Mouse (Mus musculus) heart, postnatal 0 days (tissue): Measurements from ENCODE around the gene Gm42906.

Experiments
- CTCF ChIP-seq: IDR thresholded peaks from 2 replicates; pipeline ENCODE4 v1.5.1; 2016; ENCODE audit warnings: antibody characterized with exemption, control low read depth, low read depth
- EP300 ChIP-seq: IDR thresholded peaks from 2 replicates; pipeline ENCODE4 v1.6.1; 2016; ENCODE audit warnings: antibody characterized with exemption, low read depth

DNA sequence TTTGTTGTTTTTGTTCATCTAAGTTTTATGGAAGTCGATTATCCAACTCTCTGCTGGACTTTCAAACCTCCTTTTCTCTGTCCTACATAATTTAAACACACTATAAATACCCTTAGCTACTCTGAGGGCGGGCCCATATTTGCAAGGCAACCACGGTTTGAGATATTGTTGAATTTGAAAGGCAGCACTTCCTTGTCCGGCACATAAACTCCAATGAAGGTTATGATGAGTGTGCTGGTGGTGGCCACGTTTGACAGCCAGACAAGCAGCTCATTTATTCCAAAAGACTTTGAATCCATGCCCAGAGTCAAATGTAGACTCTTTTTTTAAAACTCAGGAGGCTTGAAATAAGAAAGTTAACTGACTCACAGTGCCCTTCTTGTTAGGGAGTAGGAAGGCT is 33.3 kb downstream of the Gm42906 start:
- TF ChIP-seq EP300 = no peak
- TF ChIP-seq CTCF = no peak
